Mouse (Mus musculus): ENCODE data around the gene Tex29.
"Not testable (repeated sequence)": the region's sequence is repeated elsewhere in the genome, so short reads cannot be mapped to it uniquely, and the experiment has no call there.

Tex29 gene

DNA sequence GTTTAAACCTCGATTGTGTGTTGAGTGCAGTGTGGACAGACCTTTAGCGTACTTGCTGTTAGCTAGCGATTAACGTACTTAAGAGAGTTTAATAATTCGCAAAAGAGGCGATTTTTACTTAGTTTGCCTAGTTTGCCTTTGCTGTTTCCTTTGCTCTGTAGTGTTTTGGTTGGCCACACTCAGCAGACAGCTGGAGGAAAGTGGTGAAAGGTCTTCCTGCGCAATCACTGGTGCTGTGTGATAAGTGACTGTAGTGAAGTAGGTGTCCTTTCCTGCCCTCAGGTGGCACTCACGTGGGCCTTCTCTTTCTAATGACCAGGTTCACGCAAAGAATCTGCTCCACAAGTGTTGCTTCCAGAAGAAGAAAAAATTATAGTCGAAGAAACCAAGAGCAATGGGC lies 9.1 kb upstream of the Tex29 start:
- no peak for DNase-seq (ENCODE audit: low read depth, low spot score)

DNA sequence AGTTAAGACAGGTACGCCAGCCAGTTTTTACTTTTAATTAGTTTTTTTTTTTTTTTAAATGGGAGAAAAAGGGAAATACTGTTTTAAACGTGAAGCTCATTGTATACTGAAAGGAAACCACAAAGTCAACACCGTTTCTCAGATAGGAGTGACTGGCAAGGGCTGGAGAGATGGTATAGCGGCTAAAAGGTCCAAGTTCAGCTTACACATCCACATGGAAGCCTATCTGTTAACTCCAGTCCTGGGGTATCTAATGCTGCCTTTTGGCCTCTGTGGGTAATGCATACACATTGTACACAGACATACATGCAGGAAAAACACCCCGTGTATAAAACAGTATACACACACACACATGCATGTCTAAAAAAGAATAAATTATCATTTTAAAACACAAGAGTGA lies 8.3 kb upstream of the Tex29 start:
- DNase-seq (ENCODE audit: low read depth, low spot score), result no peak

DNA sequence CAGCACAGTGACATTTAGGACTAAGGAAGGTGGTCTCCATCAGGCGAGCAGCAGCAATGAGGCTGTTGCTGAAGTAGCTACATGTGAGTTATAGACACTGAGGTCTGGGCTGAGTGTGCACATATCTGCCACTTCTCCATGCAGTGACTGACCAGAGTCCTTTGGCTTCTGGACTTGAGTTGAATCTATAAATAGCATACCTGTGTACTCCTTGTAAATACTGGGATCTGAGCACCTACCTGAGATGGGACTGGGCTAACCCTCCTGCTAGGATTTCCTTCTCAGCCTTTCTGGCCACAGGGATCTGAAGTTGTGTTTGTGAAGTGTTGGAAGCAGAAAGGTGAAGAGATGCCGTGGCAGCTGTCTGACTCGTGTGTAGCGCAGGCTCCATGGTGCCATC lies 7.1 kb upstream of the Tex29 start:
- DNase-seq (ENCODE audit: low read depth, low spot score), result no peak

DNA sequence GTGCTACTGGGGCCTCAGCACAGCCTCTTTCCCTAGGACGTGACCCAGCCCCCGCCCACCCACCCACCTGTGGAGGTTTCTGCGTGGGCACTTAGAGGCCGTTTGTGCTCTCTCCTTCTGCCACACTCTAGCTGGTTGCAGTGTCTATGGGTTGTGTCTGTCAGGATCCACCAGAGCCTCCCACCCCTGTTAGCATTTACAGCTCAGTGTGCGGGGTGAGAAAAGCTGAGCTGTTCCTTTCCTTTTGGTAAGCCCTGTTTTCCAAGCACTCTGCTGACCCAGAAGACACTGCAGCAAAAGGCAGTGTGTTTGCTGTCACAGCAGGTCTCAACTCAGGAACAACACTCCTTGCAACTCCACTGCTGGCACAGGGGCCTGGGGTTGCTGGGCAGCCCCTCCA lies 6.1 kb upstream of the Tex29 start:
- no peak for DNase-seq (ENCODE audit: low read depth, low spot score)

DNA sequence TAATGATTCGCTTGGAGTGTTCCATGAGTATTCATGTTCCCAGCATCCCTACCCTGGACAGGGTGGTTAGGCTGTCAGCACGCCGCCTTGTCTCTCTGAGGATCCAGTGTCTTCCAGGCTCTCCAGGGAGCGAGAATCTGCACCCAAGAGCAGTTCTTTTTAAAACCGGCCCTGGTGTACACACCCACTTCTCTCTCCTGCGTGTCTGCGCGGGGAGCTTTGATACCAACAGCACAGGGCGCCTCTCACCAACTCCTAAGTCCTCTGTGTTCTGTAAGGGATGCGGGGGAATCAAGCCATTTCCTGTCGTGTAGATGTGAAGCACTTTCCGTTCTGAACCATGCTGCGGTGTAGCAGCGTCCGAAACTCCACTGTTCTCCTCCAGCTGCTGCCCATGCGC lies 5.6 kb upstream of the Tex29 start:
- no peak for DNase-seq (ENCODE audit: low read depth, low spot score)

DNA sequence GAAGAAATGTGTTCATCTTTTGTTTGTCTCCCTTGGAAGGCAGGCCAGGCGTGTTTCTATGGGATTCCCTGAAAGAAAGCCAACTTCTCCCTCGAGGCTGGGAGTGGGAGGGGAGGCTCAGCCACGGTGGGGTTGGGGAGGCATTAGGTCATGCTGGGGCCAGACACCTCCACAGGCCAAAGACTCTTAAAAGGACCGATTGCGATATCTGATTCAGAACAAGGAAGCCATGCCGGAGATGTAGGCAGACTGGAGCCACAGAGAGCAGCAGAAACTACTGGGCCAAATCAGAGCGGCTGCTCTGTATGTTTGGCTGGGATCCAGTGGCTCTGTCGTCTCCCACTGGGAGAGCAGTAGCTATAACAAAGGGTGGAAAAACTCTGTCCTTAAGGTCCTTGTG lies 1.3 kb downstream of the Tex29 start:
- no peak for DNase-seq (ENCODE audit: low read depth, low spot score)

DNA sequence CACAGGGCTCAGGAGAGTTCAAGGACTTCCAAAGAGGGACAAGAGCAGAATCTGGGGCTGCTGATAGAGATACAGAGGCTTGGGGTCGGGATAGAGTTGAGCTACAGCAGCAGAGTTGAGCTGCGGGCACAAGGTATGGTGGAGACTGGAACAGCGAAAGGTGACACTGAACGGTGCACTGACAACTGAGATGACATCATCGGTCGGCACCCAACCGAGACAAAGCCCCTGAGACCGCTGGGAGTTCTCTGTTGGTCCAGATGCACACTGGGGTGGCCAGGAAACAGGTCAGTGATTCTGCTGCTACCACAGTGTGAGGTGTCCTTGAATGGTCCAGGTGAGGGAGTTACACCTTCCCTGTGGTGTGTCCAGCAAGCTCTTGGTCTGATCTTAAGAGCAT lies 2.5 kb downstream of the Tex29 start:
- DNase-seq (ENCODE audit: low read depth, low spot score), result no peak

DNA sequence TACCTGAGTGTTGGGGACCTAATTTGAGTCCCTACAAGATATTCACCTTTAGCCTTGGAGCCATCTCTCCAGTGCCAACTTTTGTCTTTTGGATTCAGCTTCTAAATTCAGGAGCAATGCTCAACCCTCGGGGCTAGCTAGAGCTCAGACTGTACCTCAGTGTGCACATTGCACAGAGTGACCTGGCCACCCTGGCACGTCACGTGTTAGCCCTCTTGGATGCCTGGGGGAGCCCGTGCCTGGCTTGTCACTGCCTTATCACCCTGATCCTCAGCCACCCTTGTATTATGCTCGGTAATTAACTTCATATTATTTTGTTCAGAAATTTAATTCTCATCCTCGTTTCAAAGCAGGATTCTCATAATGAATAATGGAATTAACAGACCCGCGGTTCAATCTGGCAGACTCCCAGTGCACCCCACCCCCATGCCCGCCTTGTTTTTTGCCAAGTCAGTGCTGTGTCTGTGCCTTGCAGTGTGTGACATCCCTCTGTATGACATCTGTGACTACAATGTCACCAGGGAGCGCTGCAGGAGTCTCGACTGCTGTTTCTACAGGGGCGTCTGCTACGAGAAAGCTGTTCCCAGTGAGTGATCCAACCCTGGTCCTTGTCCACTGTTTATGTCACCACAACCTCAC lies 3.5 kb downstream of the Tex29 start:
- no peak for DNase-seq (ENCODE audit: low read depth, low spot score)

DNA sequence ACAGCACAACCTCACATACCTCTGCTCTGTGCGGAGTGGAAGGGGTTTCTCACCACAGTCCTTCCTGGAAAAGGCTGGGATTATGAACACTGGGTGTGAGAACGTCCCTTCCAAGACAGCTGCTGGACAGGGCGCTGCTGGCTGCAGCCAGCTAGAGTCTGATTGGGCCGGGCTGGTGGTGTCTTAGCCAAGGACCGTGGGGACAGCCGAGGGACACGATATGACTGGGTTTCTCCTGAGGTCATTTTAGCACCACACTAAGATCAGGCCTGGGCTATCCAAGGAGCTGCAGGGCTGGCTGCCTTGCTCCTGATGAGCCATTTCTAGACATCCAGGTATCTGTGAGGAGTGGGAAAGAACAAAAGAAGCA lies 4.0 kb downstream of the Tex29 start:
- no peak for DNase-seq (ENCODE audit: low read depth, low spot score)

DNA sequence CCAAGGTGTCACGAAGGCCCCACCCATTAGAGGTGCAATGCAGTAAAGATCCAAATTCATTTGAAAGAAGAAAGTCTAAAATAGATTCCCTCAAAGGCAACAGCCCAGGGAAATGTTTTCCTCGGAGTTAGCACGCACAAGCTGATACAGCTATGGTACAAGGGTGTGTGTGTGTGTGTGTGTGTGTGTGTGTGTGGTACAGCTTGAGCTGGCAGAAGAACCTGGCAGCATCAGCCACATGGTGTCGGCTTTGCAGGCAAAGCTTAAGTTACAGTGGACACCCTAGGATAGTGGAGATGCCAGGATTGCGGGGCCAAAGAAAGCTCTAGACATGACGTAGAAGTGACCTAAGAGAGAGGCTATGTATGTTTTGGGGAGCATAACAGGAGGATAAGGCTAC lies 6.5 kb downstream of the Tex29 start:
- DNase-seq (ENCODE audit: low read depth, low spot score), result no peak

DNA sequence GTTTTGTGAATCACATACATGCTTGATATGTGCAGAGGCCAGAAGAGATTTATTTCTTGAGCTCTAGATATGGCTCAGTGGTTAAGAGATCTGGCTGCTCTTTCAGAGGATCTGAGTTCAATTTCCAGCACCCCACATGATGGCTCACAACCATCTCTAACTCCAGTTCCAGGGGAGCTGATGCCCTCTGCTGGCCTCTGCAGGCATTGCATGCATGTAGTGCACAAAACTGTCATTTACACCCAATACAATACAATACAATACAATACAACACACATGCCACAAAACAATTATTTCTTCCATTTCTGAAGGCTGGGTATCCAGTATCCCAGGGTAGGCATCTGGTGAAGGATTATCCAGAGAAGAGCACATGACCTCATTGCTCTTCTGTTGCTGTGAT lies 27.6 kb downstream of the Tex29 start:
- no peak for DNase-seq (ENCODE audit: low read depth, low spot score)

DNA sequence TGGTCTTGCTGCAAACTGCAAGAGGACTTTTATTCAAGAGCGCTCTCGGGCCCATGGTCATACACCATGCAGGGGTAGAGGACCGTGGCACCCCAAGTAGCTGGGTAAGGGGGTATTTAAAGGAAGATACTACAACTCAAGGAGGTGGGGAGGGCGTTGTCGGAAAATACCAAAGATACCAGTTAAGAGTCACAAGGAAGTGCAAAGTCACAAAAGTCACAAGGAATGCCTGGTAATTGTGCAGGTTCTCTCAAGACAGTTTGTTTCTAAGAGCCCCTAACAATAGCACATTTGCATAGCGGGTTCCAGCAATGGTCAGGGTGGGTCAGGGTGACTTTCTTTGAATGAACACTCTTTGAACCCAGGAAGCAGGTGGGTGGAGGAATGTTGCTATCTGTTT lies 34.0 kb downstream of the Tex29 start:
- DNase-seq (ENCODE audit: low read depth, low spot score), result not testable (repeated sequence)

DNA sequence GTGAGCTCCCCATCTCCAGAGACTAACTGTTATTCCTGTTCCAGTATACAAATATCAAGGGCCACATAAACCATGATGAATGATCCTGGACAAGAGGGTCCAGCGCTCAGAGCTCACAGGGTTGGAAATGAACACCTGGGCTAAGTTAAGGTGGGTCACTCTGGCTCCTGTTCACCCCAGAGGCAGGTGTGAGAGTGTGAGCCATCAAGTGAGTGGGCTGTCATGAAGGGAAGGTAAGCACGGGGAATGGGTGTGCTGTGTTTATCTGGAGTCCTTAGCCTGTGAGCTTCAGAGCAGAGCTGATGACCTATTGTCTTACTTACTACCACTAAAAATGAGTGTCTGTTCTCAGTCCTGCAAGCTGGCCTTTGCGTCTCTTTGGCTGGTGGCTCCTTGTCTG lies 44.4 kb downstream of the Tex29 start:
- DNase-seq (ENCODE audit: low read depth, low spot score), result no peak

DNA sequence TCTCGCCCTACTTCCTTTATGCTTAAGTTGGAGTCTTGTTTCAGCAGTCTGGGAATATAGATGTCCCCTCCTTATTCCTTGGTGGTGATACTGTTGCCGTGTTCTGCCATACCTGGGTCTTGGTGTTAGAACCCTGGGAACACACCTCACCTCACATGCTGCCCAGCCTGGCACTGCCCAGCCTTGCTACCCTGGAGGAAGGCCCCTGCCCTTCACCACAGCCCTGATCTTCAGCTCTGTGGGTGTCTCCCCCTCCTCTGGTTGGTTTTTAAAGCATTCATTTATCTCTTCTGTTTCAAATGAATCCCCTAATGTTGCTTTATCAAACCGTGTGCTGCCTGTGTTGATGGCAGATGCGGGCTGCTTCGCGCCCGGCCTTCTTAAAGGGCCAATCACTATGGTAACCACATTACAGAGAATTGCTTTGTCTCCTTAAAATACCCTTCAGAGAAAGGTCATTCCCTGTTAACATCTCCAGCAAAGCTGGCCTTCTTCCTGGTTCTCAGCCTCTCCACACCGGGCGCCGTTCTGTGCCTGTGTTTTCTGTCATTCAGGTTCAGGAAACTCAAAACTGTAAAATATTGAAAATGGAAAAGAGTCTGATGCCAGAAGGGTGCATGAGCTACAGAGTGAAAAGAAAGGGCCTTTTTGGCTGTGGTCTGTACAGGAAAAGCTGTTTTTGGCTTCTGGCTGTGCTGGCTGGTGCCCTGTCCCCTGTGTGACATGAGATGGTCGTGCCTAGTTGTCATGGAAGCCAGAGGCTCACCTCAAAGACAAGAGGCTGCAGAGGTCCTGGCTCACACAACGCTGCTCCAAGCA lies 45.8 kb downstream of the Tex29 start:
- DNase-seq (ENCODE audit: low read depth, low spot score), result no peak

DNA sequence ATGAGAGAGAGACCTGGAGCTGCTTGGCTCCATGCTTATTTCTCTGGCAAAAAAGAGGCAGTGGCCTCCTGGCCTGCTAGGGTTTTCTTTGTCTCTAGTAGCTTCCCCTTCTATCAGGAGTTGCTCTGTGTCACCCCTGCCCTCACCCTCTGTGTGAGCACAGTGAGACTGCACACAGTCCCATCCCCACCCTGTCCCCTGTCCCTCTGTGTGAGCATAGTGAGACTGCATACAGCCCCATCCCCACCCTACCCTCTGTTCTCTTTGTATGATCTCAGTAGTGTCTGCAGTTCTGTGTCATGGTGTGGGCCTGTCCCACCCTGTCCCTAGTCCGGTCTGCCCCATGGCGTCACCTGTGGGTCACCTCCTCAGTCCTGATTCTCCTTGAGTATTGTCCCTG lies 46.5 kb downstream of the Tex29 start:
- no peak for DNase-seq (ENCODE audit: low read depth, low spot score)

DNA sequence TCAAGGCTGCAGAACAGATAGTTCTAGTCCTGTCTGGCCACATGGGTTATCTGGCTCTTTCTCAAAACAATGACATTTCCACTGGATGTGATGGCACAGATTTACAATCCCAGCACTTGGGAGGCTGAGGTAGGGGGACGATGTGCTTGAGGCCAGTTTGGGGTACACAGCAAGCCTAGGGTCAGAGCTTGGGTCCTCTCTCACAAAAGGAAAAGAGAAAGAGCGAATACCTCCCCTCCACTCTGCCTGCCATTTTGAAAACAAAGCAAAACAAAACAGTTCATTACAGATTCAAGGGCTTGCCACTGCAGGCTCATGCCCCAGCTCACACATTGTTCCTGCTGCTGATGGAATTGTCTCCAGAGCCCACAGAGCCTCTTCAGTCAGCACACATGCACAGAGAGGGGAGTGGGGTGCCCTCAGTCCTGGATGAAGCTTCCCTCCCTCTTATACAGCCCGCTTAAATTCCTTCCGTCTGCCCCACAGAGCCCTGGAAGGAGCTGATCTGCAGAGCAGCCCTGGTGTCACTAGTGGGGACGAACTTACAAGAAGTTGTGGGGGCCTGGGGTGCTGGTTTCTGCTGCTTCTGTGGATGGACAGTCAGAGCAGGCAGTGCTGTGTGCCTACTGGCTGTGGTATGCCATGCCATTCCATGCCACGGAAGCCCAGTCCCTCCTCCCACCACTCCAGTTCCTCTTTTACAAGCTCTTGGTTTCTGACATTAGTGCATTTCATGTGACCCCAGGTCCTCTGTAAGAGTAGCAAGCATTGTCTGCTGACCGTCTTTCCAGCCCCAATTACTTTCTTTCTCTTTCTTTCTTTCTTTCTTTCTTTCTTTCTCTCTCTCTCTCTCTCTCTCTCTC lies 49.1 kb downstream of the Tex29 start:
- DNase-seq (ENCODE audit: low read depth, low spot score), result no peak

DNA sequence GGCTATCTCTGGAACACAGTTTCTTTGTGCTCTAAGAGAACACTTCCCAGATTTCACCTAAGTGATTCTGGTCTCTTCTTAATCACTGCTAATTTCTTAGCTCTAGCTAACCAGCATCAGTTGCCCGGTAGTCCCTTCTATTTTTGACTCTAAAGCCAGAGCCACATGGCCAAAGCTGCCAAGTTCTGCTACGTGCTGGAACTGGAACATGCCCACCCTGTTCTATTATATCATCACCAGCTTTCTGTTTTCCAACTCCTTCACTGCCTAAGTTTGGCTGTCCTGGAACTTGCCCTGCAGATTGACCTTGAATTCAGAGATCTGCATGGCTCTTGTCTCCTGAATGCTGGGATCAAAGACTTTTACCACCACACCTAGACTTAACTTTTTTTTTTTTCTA lies 52.5 kb downstream of the Tex29 start:
- no peak for DNase-seq (ENCODE audit: low read depth, low spot score)

DNA sequence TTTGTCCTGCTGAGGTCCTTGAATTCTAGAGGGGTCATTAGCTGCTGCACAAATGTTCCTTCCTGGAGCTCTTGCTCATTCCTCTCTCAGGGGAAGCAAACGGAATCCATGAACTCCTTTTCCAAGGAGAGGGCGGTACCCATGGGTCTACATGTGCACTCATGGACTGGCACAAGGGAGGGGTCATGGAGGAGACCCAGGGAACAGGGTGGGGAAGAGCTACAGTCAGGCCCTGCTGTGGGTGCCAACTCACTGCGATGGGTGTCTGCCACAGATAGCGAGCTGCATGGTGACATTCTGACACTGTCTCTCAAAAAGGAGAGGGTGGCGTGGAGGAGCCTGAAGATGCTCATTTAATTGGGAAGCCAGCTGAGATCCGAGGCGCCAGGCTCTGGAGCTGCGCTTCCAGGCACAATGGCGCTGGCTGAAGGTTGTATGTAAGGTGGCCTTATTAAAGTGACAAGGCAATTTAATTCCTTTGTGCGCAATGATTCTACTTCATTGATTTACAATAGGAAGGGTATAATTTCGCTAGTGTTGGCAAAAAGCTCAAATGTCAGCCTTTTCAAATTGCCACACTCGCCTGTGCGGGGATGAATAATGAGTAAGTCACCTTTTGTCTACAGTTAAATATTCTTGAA lies 55.9 kb downstream of the Tex29 start:
- no peak for DNase-seq (ENCODE audit: low read depth, low spot score)

DNA sequence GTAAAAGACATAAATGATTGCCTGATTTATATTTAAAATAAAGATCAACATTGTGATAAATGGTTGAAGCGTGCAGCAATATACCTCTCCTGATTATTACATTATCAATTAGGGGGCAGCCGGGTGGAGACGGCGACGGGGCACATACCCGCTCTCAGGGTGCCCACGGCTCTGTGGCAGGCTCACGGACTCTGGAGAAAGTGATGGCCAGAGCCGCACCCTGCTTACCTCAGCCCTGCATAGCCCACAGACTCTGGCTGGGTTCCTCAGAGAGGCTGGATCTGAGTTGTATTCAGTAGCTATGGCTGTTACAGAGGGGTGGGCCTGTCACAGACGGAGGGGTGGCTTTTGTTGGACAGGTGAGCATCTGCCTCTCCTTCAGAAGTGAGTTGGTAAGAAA lies 56.4 kb downstream of the Tex29 start:
- no peak for DNase-seq (ENCODE audit: low read depth, low spot score)

DNA sequence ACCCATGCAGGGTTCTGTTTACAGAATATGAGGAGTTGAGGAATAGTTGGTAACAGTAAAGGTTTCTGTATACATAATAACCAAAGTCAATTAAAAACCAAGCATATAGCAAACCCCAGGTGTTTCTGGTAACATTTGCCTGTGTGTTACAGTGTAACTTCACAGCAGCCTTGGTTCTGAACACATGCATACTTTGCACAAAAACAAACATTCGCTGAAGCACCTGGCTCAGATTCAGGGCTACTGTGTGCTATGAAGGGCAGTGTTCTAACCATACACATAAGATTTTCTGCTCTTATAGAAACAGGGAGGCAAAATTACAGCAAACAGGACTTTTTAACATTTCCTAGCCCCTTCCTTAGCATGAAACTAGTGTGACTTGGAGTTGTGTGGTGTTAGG lies 58.5 kb downstream of the Tex29 start:
- DNase-seq (ENCODE audit: low read depth, low spot score), result no peak
